Mouse (Mus musculus) cerebellum, adult 2 months (tissue): ENCODE results near the gene E030018B13Rik.

ENCODE experiments used
- CTCF ChIP-seq: fragments of 200-500 bp; IDR thresholded peaks from 2 replicates; pipeline ENCODE4 v1.5.1; 2011; ENCODE audit warnings: low read depth, mild to moderate bottlenecking, control low read depth, low read length, moderate library complexity, borderline replicate concordance; ENCODE audit not compliant: insufficient read depth
- POLR2A ChIP-seq: fragments of 200-500 bp; IDR thresholded peaks from 2 replicates; pipeline ENCODE4 v1.6.1; 2011; ENCODE audit warnings: low read length, control low read depth, borderline replicate concordance; ENCODE audit not compliant: insufficient read depth

- no peak for TF ChIP-seq POLR2A
- no peak for TF ChIP-seq CTCF
Measured at GRCm38 (mm10) chr7:63910225-63910624, 6.4 kb upstream of the E030018B13Rik start.
